Mouse (Mus musculus) right cerebral cortex, postnatal 10 days (tissue): ENCODE results near the gene Nudt22.

Experiments used
- DNase-seq, 2 experiments: peaks; one replicate each; pipeline ENCODE4 v3.0.0; 2021; ENCODE audit warnings: low spot score in 2 of 2

The Nudt22 gene

GRCm38 (mm10) chr19:6977759-6978638 is 17.9 kb downstream of the Nudt22 start:
- no peak for DNase-seq

DNA sequence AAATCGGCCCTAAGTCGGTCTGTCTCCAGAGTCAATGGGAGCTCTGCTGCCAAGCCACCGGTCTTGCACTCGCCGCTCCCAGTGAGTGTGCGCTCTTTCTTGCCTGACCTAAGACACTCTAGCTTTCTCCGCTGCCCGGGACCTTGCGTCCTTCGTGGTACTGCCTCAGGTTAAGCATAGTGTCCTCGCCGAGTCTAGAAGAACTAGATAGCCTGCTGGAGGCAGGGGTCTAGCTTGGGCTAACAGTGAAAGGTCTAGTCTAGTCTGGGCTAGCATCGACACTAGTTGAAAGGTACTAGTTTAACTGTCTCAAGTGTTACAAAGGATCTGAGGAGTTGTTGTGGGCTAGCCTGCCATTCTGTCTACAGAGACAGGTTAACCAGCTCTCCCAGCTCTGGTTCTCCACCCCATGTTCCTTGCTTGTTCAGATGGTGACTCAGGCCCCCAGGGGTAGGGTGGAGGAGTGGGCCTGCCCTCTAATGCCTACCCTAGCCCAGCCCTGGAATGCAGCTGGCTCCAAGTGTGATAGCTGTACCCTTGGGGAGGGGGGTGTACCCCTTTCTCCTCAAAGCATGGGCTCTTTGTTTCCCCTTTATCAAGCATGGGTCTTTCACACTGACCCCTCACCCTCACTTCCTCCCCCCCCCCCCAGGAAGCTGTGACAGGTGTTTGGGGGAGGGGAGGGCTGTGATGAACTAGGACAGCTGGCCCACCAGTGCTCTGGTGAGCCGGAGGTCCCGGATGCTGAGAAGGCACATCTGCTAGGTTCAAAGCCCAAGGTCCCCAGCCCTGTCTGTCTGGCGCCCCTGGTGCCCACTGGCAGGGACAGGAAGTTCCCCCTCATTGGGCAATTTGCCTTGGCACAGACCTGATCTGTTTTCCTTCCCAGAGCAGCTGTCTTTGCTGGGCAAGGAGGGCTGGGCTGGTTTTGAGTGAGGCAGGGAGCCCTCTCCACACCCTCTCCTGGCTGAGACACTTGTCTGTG is 20.1 kb downstream of the Nudt22 start, which contains the start of gene Plcb3:
Gene Plcb3 (minus strand): TSS at position 934 of the 985 bp plus-strand sequence.
- DNase-seq = peak; percentile 89 to 92

- DNase-seq = peak; percentile 88
Observed at GRCm38 (mm10) chr19:6974211-6975205, 21.4 kb downstream of the Nudt22 start, which contains the start of gene Ppp1r14b. Ppp1r14b (plus strand) TSS chr19:6974968.

- DNase-seq = no peak
Observed at GRCm38 (mm10) chr19:6973581-6974190, 22.2 kb downstream of the Nudt22 start.

- no peak for DNase-seq
Observed at GRCm38 (mm10) chr19:6972247-6972917, 23.5 kb downstream of the Nudt22 start.

GRCm38 (mm10) chr19:6971644-6972043 is 24.3 kb downstream of the Nudt22 start:
- no peak for DNase-seq

DNA sequence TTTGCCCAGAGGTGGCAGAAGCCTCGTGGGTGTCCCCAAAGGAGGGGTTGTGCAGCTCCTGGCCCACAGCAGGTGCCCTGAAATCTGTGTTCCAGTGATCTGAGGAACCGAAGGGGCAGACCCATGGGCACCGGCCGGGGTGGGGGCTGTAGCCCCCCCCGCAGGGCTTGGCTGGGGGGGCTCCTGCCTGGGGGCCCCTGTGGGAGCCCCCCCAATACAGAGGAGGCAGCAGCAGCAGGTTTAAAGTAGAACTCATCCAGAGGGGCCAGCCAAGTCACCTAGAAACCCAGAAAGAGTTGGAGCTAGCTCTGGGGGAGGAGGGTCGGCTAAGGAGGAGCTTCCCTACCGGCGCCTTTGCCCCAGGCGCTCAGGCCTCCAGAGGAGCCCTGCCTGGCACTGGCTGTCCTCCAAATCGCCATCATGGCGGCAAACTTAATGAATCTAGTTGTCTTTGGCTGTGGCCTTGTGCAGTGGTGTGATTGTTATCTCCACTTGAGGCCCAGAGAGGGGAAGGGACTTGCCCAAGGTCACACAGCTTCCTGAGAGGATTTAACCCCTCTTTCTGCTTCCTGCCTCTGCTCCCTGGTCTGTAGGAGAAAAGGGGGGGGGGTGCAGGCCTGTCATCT is 25.3 kb downstream of the Nudt22 start:
- DNase-seq = no peak

GRCm38 (mm10) chr19:6969665-6970381 is 26.1 kb downstream of the Nudt22 start:
- DNase-seq = peak; percentile 51 to 64

GRCm38 (mm10) chr19:6969291-6969664 is 26.6 kb downstream of the Nudt22 start:
- DNase-seq = no peak

- no peak for DNase-seq
Observed at GRCm38 (mm10) chr19:6968491-6969271, 27.2 kb downstream of the Nudt22 start.

- no peak for DNase-seq
Observed at GRCm38 (mm10) chr19:6956461-6956860, 39.5 kb downstream of the Nudt22 start.

DNA sequence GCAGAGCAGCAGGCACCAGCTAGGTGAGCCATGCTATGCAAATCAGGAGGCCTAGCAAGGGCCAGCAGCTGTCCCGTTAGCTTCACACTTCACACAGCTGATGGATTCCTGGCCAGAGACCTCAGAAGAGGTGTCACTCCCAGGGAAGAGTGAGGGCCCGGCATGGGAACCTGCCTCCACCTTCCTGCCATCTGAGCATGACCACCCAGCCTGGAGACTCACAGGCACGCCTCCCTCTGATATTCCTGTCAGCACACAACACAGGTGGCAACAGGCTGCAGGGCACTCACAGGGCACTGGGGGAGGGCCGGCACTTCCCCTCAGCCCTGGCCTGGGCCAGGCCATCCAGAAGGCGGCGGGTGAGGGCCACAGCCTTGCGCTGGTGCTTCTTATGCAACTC is 40.5 kb downstream of the Nudt22 start:
- DNase-seq = no peak

DNA sequence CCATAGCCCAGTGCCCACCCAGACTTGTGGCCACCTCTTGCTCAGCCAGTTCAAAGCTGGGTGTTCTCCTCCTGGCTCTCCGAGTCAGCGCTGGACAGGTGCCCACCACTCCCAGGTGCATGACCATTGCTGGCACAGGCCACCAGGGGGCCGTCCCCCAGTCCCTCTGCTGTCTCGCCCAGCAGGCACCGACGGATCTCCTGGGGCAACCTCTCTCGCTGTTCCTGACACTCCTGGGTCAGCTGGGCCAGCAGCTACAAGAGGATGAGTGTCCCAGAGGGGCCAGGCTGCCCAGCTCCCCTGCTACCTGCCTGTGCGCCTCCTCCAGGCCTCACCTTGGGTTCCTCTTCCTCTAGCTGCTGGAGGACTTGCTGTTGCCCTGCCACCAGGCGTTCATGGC is 41.9 kb downstream of the Nudt22 start:
- DNase-seq = peak in 1 of 2 experiments; percentile 51

DNA sequence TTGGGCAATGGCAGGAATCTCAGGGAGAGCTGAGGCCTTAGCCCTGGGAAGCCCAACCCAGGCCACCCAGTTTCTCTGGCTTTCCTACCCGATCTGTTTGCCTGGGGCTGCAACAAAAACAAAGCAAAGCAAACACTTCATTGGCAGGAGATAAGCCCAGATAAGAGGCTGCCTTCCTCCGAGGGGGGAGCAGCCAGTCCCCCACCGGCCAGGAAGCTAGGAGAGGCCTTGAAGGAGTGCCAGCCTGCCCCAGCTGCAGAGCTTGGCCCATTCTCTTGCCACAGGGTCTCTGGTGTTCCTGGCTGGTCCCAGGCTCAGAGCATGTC is 43.2 kb downstream of the Nudt22 start:
- DNase-seq = no peak

DNA sequence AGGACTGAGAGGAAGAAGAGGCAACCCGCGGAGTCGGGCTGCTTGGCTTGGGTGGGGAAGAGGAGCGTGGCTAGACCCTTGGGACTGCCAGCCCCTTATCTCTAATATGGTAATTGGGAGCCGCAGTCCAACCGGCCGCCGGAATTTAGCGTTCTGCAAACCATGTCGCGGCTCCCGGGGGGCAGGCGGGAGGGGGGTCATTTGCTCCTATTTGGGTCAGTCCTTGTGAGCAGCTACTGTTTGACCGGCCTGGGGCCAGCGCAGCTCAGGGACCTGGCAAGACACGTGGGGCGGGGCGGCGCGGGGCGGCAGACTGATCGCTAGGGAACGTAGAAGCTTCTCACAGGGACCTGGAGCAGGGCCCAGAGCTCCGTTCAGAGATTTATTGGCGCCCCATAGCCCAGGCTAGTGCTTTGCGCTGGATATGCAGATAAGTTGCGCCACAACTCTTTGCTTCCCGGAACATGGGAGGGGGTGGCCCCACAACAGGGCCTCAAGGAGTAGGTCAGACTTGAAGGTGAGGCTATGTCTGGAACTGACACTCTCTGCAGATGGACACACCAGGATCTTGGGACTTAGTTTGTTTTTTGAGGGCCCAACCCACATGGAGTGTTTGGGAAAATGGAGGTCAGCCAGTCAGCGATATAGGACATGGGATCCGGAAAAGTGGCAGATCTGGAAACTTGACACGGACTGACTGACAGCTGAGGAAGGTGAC is 43.8 kb downstream of the Nudt22 start:
- peak; percentile 85 to 89 for DNase-seq

DNA sequence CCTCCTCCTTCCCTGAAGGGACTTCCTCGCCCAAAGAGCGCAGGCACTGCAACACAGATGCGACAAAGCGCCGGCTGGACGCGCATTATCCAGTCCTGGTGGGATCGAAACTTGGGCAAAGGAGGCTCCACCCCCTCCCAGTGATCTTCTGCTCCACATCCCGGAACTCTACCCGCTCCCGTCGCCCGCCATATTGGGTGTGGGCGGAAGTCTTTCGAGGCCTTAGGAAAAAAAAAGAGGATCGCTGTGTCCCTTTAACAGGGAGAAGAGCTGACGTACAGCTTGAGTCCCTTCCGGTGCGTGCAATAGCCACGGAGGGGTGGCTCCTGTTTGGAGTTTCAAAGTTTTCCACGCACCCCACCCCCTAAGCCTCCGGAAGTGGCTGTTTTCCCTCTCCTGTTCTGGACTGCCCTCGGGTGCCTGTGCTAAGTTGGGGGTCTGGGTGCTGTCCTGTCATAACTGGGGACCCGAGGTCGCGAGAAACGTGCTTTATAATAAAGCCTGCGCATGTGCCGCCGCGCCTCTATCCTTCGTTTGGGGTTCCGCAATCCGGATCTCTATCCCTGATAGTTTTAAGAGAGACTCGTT is 44.4 kb downstream of the Nudt22 start:
- peak; percentile 96 to 97 for DNase-seq

GRCm38 (mm10) chr19:6950613-6951153 is 45.2 kb downstream of the Nudt22 start:
- peak; percentile 66 to 68 for DNase-seq
